Mouse (Mus musculus) WW6 (cell line): ENCODE data around the gene Zfp420.

Source experiments
- DNase-seq: peaks from one replicate; pipeline ENCODE4 v3.0.0-alpha.2; 2013; ENCODE audit warnings: low read depth, low spot score

Gene Zfp420

DNA sequence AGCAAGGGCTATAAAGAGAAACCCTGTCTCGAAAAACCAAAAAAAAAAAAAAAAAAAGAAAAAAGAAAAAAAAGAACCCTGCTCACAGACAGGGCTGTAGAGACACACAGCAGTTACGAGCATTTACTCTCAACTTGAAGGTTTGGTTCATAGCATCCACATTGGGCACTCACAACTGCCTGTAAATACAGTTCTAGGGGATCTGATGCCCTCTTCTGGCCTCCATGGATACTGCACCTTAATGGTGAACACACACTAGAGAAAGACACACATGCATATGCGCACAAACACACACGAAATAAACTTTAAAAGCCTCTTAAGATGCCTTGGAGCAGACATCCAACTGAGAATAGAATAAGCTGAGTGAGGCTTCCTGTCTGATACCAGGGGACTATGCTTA is 38.6 kb downstream of the Zfp420 start:
- DNase-seq: no peak

DNA sequence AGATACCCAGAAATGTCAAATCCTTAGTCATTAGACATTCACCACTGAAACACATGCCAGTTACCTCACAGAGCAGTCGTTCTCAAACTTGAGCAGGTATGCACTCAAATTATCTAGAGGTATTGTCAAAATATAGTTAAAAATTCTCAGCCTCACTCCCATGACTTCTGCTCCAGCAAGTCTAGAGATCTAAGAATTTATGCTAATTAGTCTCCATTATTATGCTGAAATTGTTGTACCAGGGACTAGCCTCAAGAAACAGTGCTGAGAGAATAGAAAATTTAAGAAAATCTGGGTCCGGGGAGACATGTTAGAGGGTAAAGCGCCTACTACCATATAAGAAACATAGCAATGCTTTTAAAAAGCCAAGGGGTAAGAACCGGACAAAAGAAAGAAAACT is 44.3 kb downstream of the Zfp420 start:
- no peak for DNase-seq

DNA sequence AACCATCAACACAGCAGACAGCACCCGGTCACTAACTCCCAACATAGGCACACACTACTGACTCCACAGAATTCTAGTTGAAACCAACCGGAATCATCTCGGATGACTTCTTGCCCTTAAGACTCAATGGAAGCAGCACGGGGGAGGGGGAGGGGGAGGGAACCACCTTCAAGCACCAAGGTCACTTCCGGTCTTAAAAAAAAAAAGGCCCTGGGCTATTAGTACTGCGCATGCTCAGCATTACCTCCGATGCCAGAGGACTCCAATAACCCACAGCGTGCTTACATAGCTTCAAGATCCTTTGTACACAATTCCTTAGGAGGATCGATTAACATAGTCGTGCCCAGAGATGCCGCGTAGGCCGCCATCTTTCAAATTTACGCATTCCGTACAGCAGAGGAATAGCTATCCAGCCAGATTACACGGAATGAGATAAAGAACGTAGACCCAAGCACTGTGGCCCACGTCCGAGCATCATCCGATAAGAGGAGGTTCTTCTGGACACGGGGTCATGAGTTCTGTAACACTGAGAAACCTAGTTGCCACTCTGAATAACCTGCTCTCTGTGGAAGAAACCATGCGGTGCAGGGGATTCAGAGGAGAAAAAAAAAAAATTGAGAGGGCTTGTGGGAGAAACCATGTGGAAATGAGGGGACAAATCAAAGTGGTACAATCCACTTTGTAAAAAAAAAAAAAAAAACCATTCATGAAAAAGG is 46.3 kb downstream of the Zfp420 start, which contains the start of gene Zfp27:
Gene Zfp27 (minus strand): TSS at position 607 of the 716 bp plus-strand sequence.
- DNase-seq: peak; percentile 87

DNA sequence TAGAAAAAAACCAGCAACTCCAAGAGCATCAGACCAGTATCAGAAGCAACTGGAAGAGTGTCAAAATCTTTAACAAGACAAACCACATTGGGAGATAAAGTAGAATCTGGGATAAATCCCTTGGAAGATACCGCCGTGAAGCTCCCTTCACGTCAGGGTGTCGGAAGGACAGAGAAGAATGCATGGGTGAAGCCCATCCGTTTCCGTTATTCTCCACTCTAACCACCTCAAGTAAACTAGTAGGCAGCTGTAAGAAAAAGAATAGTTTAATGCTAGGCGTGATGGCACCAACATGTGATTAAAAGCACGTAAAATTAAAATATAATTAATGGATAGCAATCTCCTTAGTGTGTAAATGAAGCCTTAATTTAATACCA is 46.9 kb downstream of the Zfp420 start:
- no peak for DNase-seq

DNA sequence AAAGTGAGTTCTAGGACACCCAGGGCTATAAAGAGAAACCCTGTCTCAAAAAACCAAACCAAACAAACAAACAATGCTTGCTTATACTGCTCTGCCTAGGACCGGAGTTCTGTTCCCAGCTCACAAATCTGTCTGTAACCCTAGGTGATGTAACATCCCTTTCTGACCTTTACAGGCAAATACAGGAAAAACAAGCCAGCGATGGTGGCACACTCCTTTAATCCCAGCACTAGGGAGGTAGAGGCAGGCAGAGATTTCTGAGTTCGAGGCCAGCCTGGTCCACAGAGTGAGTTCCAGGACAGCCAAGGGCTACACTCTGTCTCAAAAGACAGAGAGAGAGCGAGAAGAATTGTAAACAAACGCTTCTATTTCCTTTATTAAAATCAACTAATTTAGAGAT is 47.4 kb downstream of the Zfp420 start:
- no peak for DNase-seq

DNA sequence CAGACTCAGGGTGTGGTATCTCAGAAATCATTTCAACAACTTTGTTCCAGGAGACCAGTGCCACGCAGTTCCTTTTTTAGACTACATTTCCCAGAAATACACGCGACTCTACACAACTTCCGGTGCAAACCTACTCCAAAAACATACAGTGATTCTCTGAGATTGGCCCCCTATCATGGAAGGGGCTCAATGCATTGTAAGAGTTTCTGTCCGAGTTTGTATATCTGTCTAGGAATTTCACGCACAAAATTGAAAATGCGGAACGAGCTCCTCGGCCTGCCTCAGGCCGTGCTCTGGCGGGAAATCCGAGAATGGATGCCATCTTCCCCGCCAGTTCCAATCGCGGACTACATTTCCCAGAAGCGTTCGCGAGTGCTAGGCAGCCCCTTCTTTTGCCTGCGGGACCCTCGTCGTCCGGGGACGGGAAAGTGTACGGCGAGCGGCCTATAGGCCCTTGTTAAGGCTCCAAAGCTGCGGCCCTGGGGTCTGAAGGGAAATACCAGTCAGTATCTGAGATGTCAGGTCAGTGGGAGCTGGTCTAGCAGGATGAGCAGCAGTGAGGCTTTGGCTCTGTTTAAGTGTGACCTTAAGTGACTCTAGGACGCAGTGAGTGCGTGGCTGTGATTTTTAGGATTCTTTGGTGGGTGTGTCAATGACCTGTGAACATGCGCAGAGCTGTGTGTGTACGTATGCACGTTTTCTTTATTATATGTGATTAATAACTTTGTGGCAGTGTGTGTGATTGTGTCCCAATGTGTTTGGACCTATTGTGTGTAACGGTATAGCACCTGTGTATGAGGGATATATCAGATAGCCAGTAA is 48.6 kb downstream of the Zfp420 start, which contains the start of gene Zfp383:
Gene Zfp383 (plus strand): TSS at position 94 of the 821 bp plus-strand sequence.
- DNase-seq: peak; percentile 68

DNA sequence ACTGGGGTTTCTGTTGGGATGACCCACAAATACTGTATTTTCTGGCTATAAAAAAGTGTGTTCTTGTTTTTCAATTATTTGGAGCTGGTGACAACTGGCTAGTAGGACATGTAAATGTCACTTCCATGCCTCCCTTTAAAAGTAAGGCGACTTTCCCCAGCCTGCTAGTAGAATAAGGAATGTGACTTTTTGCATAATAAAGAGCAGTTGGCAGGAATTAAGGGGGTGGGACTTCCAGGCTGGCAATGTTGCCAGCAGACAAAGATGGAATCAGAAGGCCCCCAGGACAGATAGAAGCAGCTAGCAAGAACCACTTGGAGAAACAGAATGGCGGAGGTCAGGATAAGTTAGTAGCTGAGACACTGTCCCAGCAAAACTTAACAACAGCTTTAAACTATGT is 50.5 kb downstream of the Zfp420 start:
- DNase-seq: no peak

DNA sequence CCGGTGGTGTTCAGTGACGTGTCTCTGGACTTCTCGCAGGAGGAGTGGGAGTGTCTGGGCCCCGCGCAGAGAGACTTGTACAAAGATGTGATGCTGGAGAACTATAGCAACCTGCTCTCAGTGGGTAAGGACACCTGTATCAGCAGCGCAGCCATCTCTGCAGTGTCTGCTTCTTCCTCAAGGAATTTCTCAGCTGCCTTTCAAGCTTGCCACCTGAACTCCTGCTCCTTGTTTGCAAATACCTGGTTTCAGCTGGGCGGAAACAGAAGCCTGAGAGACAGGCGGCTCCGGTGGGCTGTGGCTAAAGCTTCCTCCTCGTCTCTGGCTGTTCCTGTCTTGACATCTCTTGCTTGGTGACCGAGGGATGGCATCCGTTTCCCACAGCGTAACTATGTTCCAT is 52.4 kb downstream of the Zfp420 start:
- DNase-seq: no peak

DNA sequence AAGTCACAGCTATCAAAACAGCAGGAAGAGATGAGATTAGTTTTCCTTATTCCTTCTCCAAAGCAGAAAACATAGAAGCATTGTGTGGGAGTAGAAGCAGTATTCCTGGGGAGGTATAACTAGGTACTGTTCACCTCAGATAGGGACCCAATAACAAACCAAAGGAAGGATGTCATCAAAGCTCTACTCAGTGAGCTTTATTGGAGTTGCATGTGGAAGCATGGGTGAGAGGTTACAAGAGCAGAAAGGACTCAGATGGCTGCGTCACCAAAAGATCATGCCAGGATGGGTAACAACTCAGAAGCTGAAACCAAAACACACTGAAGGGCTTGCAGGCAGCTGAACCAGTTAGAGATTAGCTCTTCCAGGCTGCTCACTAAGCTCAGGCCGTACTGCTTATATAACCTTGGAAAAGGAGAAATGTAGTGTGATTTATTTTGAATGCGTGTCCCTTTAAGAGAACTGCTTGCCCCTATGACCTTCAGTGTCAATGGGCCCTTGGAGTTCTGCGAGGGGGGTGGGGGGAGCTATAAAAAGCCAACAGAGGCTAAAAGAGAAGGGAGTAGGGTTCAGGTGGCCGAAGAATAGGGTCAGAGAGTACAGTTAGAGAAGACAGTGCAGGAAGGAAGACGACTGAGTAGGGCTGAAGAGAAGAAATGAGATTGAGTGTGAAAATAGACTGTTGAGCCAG is 57.7 kb downstream of the Zfp420 start:
- DNase-seq: no peak

DNA sequence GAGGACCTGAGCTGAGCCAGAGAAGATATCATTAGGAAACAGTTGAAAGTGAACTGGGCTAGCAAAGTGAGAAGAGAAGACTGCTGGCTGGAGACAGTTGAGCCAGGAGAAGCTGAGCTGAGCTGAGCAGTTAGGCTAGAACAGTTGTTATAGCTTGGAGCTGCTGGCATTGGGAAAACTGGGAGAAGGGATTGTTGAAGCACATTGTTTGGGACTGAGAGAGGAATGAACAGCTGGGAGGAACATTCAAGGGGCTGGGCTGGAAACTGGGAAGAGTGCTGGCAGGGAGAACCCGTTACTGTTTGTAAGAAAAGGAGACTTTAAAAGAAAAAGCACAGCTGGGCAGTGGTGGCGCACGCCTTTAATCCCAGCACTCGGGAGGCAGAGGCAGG is 58.3 kb downstream of the Zfp420 start:
- no peak for DNase-seq

DNA sequence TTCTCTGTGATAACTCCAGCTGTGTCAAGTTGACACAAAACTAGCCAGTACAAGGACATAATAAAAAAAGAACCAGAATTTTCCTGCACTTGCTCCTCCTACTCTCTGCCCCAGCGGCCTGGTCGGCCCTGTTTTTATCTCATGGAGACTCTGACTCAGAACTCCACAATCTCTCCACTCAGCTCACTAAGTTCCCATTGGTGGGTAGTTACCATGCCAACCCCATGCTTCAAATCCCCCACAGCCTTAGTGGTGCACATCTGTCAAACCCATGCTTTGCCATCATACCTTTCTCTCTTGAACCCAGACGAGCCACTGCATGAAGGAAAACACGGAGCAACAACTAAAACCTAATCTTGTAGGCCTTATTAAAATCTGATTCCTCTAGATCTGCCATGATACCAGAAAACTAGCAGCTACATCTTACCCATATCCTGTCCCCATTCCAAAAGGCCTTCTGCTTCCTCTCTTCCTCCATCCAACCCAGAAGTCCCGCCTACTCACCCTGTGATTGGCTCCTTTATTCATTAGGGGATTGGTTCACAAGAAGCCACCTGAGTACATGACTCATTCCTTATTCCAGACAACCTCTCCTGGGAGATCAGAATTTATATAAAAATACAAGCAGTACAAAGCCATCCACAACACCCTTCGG is 61.8 kb downstream of the Zfp420 start:
- peak; percentile 42 for DNase-seq

DNA sequence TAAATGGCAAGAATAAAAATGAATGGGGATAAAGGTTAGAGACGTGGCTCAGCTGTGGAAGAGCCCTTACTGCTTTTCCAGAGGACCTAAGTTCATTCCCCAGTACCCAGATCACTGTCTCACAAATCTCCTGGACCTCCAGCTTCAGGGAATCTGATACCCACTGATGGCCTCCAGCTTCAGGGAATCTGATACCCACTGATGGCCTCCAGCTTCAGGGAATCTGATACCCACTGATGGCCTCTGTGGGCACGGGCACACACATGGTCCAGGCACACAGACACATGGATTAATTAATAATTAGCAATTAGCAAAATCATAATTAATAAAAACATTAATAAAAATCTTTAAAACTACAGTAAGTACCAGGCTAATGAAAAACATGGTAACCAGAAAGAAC is 63.0 kb downstream of the Zfp420 start:
- no peak for DNase-seq
